Mouse (Mus musculus): ENCODE measurements at regions not wholly inside any gene's neighbourhood (a gene's known extent, or its start where the extent isn't known, plus 50 kb on each side); places are given as distances from the start of the nearest gene placed in this dataset.

DNA sequence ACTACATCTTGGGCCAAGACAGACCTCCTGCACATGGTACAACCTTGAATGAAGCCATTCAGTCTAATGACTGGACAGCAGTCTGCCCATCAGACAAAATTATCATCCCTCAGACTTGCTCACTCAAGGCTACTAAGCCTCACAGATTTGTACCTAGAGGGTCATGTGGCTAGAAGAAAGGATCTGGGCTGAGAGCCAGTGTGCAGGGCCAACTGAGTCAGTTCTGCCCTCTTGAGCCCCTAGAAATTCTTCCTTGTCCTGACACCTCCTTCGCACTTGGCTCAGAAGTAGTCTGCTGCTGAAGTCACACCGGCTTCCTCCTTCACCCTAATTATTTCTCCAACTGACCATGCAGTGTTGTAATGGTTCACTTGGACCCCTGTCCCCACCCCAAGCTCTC lies 207.5 kb downstream of the Qk start:
- H3K27ac ChIP-seq (ENCODE audit: low read depth, low read length), result no peak overlapping the region
- WGBS, result 96% methylated on average over 2 of the region's 2 CpGs
- no peaks in the 10 kb centered on the region; the same call in 1 of the 2 replicates for H3K9me3 ChIP-seq (ENCODE audit: control insufficient read depth, low read length)

DNA sequence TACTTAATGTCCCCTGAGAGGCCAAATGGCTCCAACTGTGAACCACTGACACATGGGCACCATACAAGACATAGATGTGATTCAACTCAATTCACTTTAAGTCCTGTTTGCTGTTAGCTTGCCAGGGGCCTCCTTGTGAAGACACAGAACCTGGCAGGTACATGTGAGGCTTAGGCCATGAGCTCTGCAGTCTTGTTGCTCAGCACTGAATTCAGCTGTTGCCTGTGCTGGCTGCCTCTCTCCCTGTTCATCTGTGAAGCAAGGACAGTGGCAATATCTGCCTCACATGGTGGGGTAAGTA lies 209.3 kb downstream of the Qk start:
- peaks cover 16% of the 10 kb centered on the region for H3K4me1 ChIP-seq (ENCODE audit: control insufficient read depth, insufficient read depth, low read length)
- no peaks in the 10 kb centered on the region for H3K36me3 ChIP-seq (ENCODE audit: control insufficient read depth, insufficient read depth, low read length)
- H3K9ac ChIP-seq (ENCODE audit: low read length), result no peak overlapping the region
- no peaks in the 10 kb centered on the region for H3K27me3 ChIP-seq (ENCODE audit: control insufficient read depth, insufficient read depth, low read length)
- DNase-seq (ENCODE audit: low spot score, missing footprints) (peak; percentile 90), ATAC-seq (ENCODE audit: low FRiP score) (no peak; the same call in 1 of the 2 replicates)
- H3K9me3 ChIP-seq (ENCODE audit: control insufficient read depth, low read length), result no peaks in the 10 kb centered on the region
- H3K4me3 ChIP-seq (ENCODE audit: low read depth, low read length), result no peak overlapping the region
- H3K27ac ChIP-seq (ENCODE audit: low read depth, low read length), result peak overlapping the region; percentile 35
- H3K4me2 ChIP-seq, result peak overlapping the region; percentile 4; the same call in 1 of the 2 replicates

More for the DNA sequence above, 207.5 kb downstream of the Qk start:
- no peak for DNase-seq (ENCODE audit: low spot score, missing footprints)
- H3K4me3 ChIP-seq (ENCODE audit: low read depth, low read length), result no peak overlapping the region
- no peaks in the 10 kb centered on the region for H3K36me3 ChIP-seq (ENCODE audit: control insufficient read depth, insufficient read depth, low read length)
- H3K4me2 ChIP-seq, result no peak overlapping the region
- ATAC-seq (ENCODE audit: low FRiP score), result no peak
- H3K27me3 ChIP-seq (ENCODE audit: control insufficient read depth, insufficient read depth, low read length), result no peaks in the 10 kb centered on the region
- H3K4me1 ChIP-seq (ENCODE audit: control insufficient read depth, insufficient read depth, low read length), result peaks cover 16% of the 10 kb centered on the region
- H3K9ac ChIP-seq (ENCODE audit: low read length), result no peak overlapping the region

DNA sequence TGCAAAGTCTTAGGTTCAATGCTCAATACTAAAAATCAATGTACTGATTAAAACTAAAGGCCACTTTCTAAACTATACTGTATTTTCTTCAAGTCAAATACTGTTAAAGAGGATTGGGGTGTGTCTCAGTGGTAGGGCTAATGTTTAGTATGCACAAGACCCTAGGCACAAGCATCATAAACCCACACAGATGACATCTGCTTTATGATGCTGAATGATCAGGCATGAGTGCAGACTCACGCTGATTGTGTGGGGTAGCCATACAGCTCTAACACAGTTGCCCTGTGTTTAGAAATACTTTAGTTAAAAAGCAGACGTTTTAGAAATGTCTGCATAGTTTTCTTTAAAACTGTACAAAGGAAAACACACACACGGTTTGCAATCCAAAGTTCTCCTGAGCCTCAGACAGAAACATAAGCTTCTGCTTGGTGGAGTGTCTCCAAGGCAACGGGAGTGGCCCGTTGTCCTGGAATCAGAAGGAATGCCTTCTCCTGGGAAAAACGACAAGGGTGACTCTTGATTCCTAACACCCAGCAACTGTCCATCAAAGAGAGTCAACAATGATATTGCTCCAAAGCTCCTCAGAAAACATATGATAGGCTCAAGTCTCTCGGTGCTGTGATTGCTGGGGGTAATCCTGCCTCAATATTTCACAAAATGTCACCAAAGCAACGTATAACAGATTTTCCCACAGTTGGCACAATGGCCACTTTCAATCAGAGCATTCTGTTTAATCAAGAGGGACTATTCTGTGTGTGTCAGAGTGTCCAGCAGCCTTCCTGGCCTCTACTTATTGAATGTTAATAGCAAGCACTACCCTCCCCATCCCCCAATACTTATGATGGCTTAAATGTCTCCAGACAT lies 209.9 kb downstream of the Qk start:
- H3K4me3 ChIP-seq (ENCODE audit: low read depth, low read length), result no peak overlapping the region
- H3K36me3 ChIP-seq (ENCODE audit: control insufficient read depth, insufficient read depth, low read length), result no peaks in the 10 kb centered on the region
- 19% methylated on average over 8 of the region's 8 CpGs for WGBS
- peak overlapping the region; percentile 4; the same call in 1 of the 2 replicates for H3K4me2 ChIP-seq
- no peak overlapping the region for H3K9ac ChIP-seq (ENCODE audit: low read length)
- peak; percentile 89 for DNase-seq (ENCODE audit: low spot score, missing footprints)
- no peaks in the 10 kb centered on the region for H3K9me3 ChIP-seq (ENCODE audit: control insufficient read depth, low read length)
- ATAC-seq (ENCODE audit: low FRiP score), result peak; percentile 88
- H3K27ac ChIP-seq (ENCODE audit: low read depth, low read length), result peak overlapping the region; percentile 38; the same call in 1 of the 2 replicates
- no peaks in the 10 kb centered on the region for H3K27me3 ChIP-seq (ENCODE audit: control insufficient read depth, insufficient read depth, low read length)
- peaks cover 16% of the 10 kb centered on the region for H3K4me1 ChIP-seq (ENCODE audit: control insufficient read depth, insufficient read depth, low read length)

DNA sequence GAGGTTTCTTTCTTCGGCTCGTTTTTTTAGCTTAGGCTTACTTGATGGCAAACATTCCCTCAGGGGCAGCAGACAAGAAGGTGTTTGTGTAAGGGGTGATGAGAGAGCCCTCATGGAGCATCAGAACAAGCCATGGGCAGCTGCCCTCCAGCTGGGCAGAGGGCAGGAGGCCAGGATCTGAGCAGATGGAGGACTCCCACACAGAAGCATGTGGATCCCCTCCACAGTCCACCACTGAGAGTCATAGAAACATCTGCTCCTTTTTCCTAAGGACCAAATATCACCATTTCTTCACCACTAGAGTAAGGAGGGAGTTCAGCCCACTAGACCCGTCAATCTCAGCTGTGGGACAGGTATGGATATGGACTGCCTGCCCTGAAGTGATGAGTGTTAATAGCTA lies 214.4 kb downstream of the Qk start:
- DNase-seq (ENCODE audit: low spot score, missing footprints), result no peak
- 82% methylated on average over 3 of the region's 3 CpGs for WGBS
- no peaks in the 10 kb centered on the region for H3K9me3 ChIP-seq (ENCODE audit: control insufficient read depth, low read length)
- no peaks in the 10 kb centered on the region for H3K36me3 ChIP-seq (ENCODE audit: control insufficient read depth, insufficient read depth, low read length)
- H3K27ac ChIP-seq (ENCODE audit: low read depth, low read length), result no peak overlapping the region
- ATAC-seq (ENCODE audit: low FRiP score), result no peak
- H3K4me2 ChIP-seq, result no peak overlapping the region
- H3K4me3 ChIP-seq (ENCODE audit: low read depth, low read length), result no peak overlapping the region
- H3K4me1 ChIP-seq (ENCODE audit: control insufficient read depth, insufficient read depth, low read length), result peaks cover 10% of the 10 kb centered on the region
- H3K27me3 ChIP-seq (ENCODE audit: control insufficient read depth, insufficient read depth, low read length), result no peaks in the 10 kb centered on the region
- no peak overlapping the region for H3K9ac ChIP-seq (ENCODE audit: low read length)

DNA sequence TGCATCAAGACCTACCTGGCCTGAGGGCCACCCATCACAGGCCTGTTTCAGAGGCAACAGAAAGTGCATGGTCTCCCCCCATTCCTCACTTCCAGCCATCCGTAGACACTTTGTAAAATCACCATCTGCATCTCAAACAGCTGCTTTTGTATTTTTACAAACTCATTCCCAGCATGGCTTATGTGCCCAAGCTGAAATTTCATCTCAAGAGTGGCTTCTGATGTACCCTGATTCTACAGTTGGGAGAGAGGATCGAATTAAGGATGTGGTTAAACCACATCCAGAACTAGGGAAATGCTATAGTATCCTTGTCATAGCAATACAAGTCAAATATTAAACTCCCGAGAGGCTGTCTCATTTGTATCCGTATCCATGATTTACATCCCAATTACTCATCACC lies 221.5 kb downstream of the Qk start:
- Histone ChIP-seq H3K4me1 (ENCODE audit: control insufficient read depth, insufficient read depth, low read length) (no peaks in the 10 kb centered on the region), H3K4me2 (no peak overlapping the region), H3K9me3 (ENCODE audit: control insufficient read depth, low read length) (no peaks in the 10 kb centered on the region), H3K27ac (ENCODE audit: low read depth, low read length) (no peak overlapping the region), H3K9ac (ENCODE audit: low read length) (no peak overlapping the region), H3K4me3 (ENCODE audit: low read depth, low read length) (no peak overlapping the region), H3K27me3 (ENCODE audit: control insufficient read depth, insufficient read depth, low read length) (no peaks in the 10 kb centered on the region), H3K36me3 (ENCODE audit: control insufficient read depth, insufficient read depth, low read length) (no peaks in the 10 kb centered on the region)
- 81% methylated on average over 4 of the region's 4 CpGs for WGBS
- ATAC-seq (ENCODE audit: low FRiP score) (no peak), DNase-seq (ENCODE audit: low spot score, missing footprints) (no peak)

DNA sequence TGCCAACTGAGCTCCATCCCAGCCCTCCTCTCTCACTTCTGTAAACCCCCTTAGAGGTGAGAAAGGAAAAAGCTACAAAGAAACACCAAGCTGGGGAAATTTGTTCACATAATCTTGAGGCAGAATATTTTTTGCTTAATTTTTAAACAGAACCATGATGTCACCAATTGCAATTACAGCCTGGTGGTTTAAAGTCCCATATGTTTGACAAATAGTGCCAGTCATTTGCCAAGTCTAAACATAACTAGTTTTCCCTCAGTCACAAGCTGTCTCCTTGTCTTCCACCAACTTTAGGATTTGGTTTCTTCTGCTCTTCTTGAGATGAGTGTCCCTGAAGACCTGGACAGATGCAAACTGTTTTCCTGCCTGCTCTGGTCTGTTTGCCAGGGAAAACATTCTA lies 222.0 kb downstream of the Qk start:
- no peak overlapping the region for H3K27ac ChIP-seq (ENCODE audit: low read depth, low read length)
- DNase-seq (ENCODE audit: low spot score, missing footprints), result no peak
- no peak for ATAC-seq (ENCODE audit: low FRiP score)
- no peak overlapping the region for H3K4me3 ChIP-seq (ENCODE audit: low read depth, low read length)
- no peaks in the 10 kb centered on the region for H3K36me3 ChIP-seq (ENCODE audit: control insufficient read depth, insufficient read depth, low read length)
- no peak overlapping the region for H3K9ac ChIP-seq (ENCODE audit: low read length)
- H3K9me3 ChIP-seq (ENCODE audit: control insufficient read depth, low read length), result no peaks in the 10 kb centered on the region
- H3K4me1 ChIP-seq (ENCODE audit: control insufficient read depth, insufficient read depth, low read length), result no peaks in the 10 kb centered on the region
- no peaks in the 10 kb centered on the region for H3K27me3 ChIP-seq (ENCODE audit: control insufficient read depth, insufficient read depth, low read length)
- H3K4me2 ChIP-seq, result no peak overlapping the region

DNA sequence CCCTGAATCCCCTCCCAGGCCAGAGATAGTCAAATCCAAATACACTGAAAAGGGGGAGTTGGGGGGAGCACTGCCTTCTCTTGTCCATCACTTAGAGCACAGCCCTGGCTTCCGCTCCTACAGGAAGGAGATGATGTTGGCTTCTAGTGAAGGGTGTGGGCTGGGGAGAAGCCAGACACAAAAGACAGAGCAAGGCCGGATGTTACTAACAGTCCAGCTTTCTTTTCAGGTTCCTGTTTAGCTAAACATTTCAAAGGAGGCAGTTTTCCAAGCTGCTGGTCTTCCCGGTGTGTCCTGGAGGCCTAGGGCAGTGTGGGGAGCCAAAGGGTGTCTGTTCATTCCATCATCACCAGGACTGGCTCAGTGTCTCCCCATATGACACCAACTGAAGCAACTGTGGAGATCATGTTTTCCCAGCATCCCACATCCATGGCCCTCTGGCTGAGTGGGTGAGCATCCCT lies 223.8 kb downstream of the Qk start:
- Histone ChIP-seq H3K27me3 (ENCODE audit: control insufficient read depth, insufficient read depth, low read length) (no peaks in the 10 kb centered on the region), H3K4me2 (no peak overlapping the region), H3K27ac (ENCODE audit: low read depth, low read length) (no peak overlapping the region), H3K36me3 (ENCODE audit: control insufficient read depth, insufficient read depth, low read length) (no peaks in the 10 kb centered on the region), H3K4me1 (ENCODE audit: control insufficient read depth, insufficient read depth, low read length) (no peaks in the 10 kb centered on the region), H3K9me3 (ENCODE audit: control insufficient read depth, low read length) (0 out of 2 replicates have a peak, but pooled peaks cover 4% of the 10 kb centered on the region), H3K9ac (ENCODE audit: low read length) (no peak overlapping the region), H3K4me3 (ENCODE audit: low read depth, low read length) (no peak overlapping the region)
- WGBS, result 84% methylated on average over 3 of the region's 3 CpGs
- no peak for ATAC-seq (ENCODE audit: low FRiP score)
- no peak for DNase-seq (ENCODE audit: low spot score, missing footprints)

DNA sequence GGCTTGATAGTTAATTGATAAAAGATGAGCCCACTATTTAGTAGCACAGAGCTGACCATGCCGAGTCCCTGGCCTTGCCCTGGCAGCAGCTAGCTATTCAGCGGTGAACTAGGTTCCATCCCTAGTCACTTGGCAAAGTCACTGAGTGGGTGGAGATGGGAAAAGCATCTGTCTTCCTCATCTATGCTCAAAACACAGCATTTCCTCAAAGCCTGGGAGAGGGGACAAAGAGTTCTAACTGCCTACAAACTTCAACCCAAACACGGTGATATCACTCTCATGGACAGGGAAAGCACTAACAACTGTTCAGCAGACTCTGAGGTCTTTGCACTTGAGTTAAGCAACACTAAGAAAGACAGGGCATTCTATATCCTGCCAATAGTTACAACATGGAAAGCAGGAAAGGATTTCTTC lies 225.5 kb downstream of the Qk start:
- no peaks in the 10 kb centered on the region for H3K36me3 ChIP-seq (ENCODE audit: control insufficient read depth, insufficient read depth, low read length)
- no peak overlapping the region for H3K4me2 ChIP-seq
- no peak overlapping the region for H3K4me3 ChIP-seq (ENCODE audit: low read depth, low read length)
- 0 out of 2 replicates have a peak, but pooled peaks cover 4% of the 10 kb centered on the region for H3K9me3 ChIP-seq (ENCODE audit: control insufficient read depth, low read length)
- no peaks in the 10 kb centered on the region for H3K27me3 ChIP-seq (ENCODE audit: control insufficient read depth, insufficient read depth, low read length)
- no peak for DNase-seq (ENCODE audit: low spot score, missing footprints)
- no peak for ATAC-seq (ENCODE audit: low FRiP score)
- no peak overlapping the region for H3K9ac ChIP-seq (ENCODE audit: low read length)
- H3K27ac ChIP-seq (ENCODE audit: low read depth, low read length), result no peak overlapping the region
- no peaks in the 10 kb centered on the region for H3K4me1 ChIP-seq (ENCODE audit: control insufficient read depth, insufficient read depth, low read length)
- 84% methylated on average over 3 of the region's 3 CpGs for WGBS

DNA sequence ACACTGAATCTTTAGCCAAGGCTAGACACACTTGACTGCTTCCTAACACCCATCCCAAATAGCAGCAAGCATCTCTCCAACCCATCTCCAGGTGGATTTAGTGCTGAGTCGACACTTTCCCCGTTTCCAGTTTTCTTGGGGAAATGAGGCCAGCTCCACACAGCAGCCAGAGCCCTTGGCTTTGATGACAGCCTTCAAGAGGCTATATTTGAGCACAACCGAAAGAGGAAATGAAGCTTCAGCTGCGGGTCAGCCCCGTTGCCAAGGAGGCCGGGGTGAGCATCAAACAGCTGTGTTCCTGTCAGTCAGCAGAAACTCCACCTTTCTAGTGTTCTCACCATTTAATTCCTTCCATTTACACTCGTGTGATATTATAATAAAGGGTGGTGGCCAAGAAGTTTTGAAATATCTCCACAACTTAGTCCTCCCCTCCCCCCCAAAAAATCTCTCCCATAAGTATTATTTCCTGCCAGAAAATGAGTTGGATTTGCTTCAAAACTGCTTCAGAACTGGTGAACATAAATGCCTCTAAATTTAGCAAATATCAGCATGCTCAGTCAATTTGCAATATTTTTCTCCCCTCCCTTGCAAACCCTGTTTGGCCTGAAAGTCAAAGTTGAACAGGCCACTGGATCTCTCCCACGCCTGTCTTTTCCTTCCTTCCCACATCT lies 226.1 kb downstream of the Qk start:
- WGBS, result 82% methylated on average over 8 of the region's 8 CpGs
- no peak overlapping the region for H3K4me2 ChIP-seq
- no peak overlapping the region for H3K27ac ChIP-seq (ENCODE audit: low read depth, low read length)
- no peak overlapping the region for H3K4me3 ChIP-seq (ENCODE audit: low read depth, low read length)
- no peaks in the 10 kb centered on the region for H3K4me1 ChIP-seq (ENCODE audit: control insufficient read depth, insufficient read depth, low read length)
- 0 out of 2 replicates have a peak, but pooled peaks cover 4% of the 10 kb centered on the region for H3K9me3 ChIP-seq (ENCODE audit: control insufficient read depth, low read length)
- no peak overlapping the region for H3K9ac ChIP-seq (ENCODE audit: low read length)
- ATAC-seq (ENCODE audit: low FRiP score) (no peak), DNase-seq (ENCODE audit: low spot score, missing footprints) (no peak)
- no peaks in the 10 kb centered on the region for H3K27me3 ChIP-seq (ENCODE audit: control insufficient read depth, insufficient read depth, low read length)
- no peaks in the 10 kb centered on the region for H3K36me3 ChIP-seq (ENCODE audit: control insufficient read depth, insufficient read depth, low read length)
